Mouse (Mus musculus): Measurements from ENCODE around the gene Zfp42.

Zfp42 gene

GRCm38 (mm10) chr8:43248707-43249106 lies 58.1 kb downstream of the Zfp42 start:
- DNase-seq, result no peak
